Mouse (Mus musculus) liver, postnatal 0 days (tissue): ENCODE data around the gene Itln1. TPM values are rescaled to one million over a fixed set of nuclear protein-coding genes. Genes with fewer than 3 reads are reported as not detected.

ENCODE experiments used
- ATAC-seq: fragments of 200-750 bp; cut with Nextera tagmentation; 2 replicates; pipeline ENCODE4 v1.8.0; 2017; ENCODE audit warnings: mild to moderate bottlenecking, moderate library complexity
- DNase-seq: peaks from one replicate; pipeline ENCODE4 v3.0.0-alpha.2; 2016
- H3K27ac ChIP-seq: fragments of 300-500 bp; sonication (generic); 2 replicates; pipeline ENCODE4 v1.5.1; 2014; ENCODE audit warnings: antibody characterized with exemption, moderate library complexity, mild to moderate bottlenecking, low read depth
- H3K27me3 ChIP-seq: fragments of 300-500 bp; sonication (generic); 2 replicates; pipeline ENCODE4 v1.6.1; 2014; ENCODE audit warnings: low read length, control low read depth, mixed read lengths; ENCODE audit not compliant: insufficient read depth
- H3K36me3 ChIP-seq: fragments of 300-500 bp; sonication (generic); replicated peaks from 2 replicates; pipeline ENCODE4 v1.6.1; 2014; ENCODE audit warnings: mild to moderate bottlenecking, control low read depth, low read length, moderate library complexity, mixed read lengths; ENCODE audit not compliant: insufficient read depth
- H3K4me1 ChIP-seq: fragments of 300-500 bp; sonication (generic); 2 replicates; pipeline ENCODE4 v1.6.1; 2014; ENCODE audit warnings: antibody characterized with exemption, mild to moderate bottlenecking, control low read depth; ENCODE audit not compliant: insufficient read depth
- H3K4me2 ChIP-seq: fragments of 300-500 bp; sonication (generic); 2 replicates; pipeline ENCODE4 v1.6.1; 2014; ENCODE audit warnings: low read depth, mild to moderate bottlenecking, low read length, moderate library complexity, mixed read lengths
- H3K4me3 ChIP-seq: fragments of 300-500 bp; sonication (generic); 2 replicates; pipeline ENCODE4 v1.5.1; 2014; ENCODE audit warnings: low read depth, low read length
- H3K9ac ChIP-seq: fragments of 300-500 bp; sonication (generic); replicated peaks from 2 replicates; pipeline ENCODE4 v1.6.1; 2014; ENCODE audit warnings: mild to moderate bottlenecking, moderate library complexity
- H3K9me3 ChIP-seq: fragments of 300-500 bp; sonication (generic); 2 replicates; pipeline ENCODE4 v1.6.1; 2016; ENCODE audit warnings: mild to moderate bottlenecking, control low read depth, low read length, mixed read lengths
- CTCF ChIP-seq: sonication (generic); IDR thresholded peaks from 2 replicates; pipeline ENCODE4 v1.5.1; 2016; ENCODE audit warnings: antibody characterized with exemption, low read depth
- EP300 ChIP-seq: IDR thresholded peaks from 2 replicates; pipeline ENCODE4 v1.6.1; 2016; ENCODE audit warnings: antibody characterized with exemption, low read depth, mild to moderate bottlenecking
- WGBS: fragments of 180-500 bp; shearing (Covaris S2); extraction: QIAGEN DNeasy Blood & Tissue Kit; methylation state at CpG from one replicate; pipeline ENCODE4 v1.1.7; 2014; ENCODE audit not compliant: insufficient replicate concordance; 5-methylcytosine and 5-hydroxymethylcytosine counted together
- polyA plus RNA-seq: library from polyadenylated mRNA; unstranded; fragments of >200 nt; fragmentation: Nextera tagmentation; extraction: Ambion mirVana; gene quantifications from 2 replicates; pipeline ENCODE4 v1.2.1, GENCODE M21; 2015

The Itln1 gene
- polyA plus RNA-seq, 1 experiment from 2014 or later = not detected

- ATAC-seq = no peak
- WGBS = 60% methylated on average over 6 of the region's 6 CpGs
Observed at GRCm38 (mm10) chr1:171558407-171558806, 23.3 kb upstream of the Itln1 start.

GRCm38 (mm10) chr1:171556366-171556765, 21.3 kb upstream of the Itln1 start:
- Histone ChIP-seq H3K36me3 (no peaks in the 10 kb centered on the region), H3K4me1 (peaks cover 5% of the 10 kb centered on the region), H3K4me3 (no peak overlapping the region), H3K27ac (no peak overlapping the region), H3K27me3 (no peaks in the 10 kb centered on the region), H3K9me3 (no peaks in the 10 kb centered on the region), H3K9ac (no peak overlapping the region), H3K4me2 (no peak overlapping the region)
- DNase-seq (no peak), ATAC-seq (peak; percentile 30; the same call in 1 of the 2 replicates)
- 55% methylated on average over 2 of the region's 2 CpGs for WGBS
- TF ChIP-seq EP300 (no peak), CTCF (no peak)

More at GRCm38 (mm10) chr1:171558407-171558806, 23.3 kb upstream of the Itln1 start:
- H3K4me2 ChIP-seq = no peak overlapping the region
- H3K27ac ChIP-seq = no peak overlapping the region
- no peaks in the 10 kb centered on the region for H3K27me3 ChIP-seq
- no peak overlapping the region for H3K4me3 ChIP-seq
- peaks cover 7% of the 10 kb centered on the region for H3K4me1 ChIP-seq
- TF ChIP-seq CTCF = no peak
- no peak for TF ChIP-seq EP300
- no peaks in the 10 kb centered on the region for H3K9me3 ChIP-seq
- H3K36me3 ChIP-seq = no peaks in the 10 kb centered on the region
- H3K9ac ChIP-seq = no peak overlapping the region
- DNase-seq = no peak

GRCm38 (mm10) chr1:171553359-171554341, 18.6 kb upstream of the Itln1 start:
- H3K27me3 ChIP-seq = no peaks in the 10 kb centered on the region
- H3K4me2 ChIP-seq = no peak overlapping the region
- no peaks in the 10 kb centered on the region for H3K9me3 ChIP-seq
- no peak overlapping the region for H3K9ac ChIP-seq
- ATAC-seq (no peak), DNase-seq (no peak)
- H3K4me3 ChIP-seq = no peak overlapping the region
- 70% methylated on average over 11 of the region's 11 CpGs for WGBS
- H3K36me3 ChIP-seq = no peaks in the 10 kb centered on the region
- H3K4me1 ChIP-seq = peaks cover 2% of the 10 kb centered on the region; the same call in 1 of the 2 replicates
- H3K27ac ChIP-seq = no peak overlapping the region
- no peak for TF ChIP-seq EP300

GRCm38 (mm10) chr1:171552230-171552629, 17.1 kb upstream of the Itln1 start:
- Histone ChIP-seq H3K27me3 (no peaks in the 10 kb centered on the region), H3K4me2 (no peak overlapping the region), H3K27ac (no peak overlapping the region), H3K36me3 (no peaks in the 10 kb centered on the region), H3K4me3 (no peak overlapping the region), H3K9ac (no peak overlapping the region), H3K9me3 (no peaks in the 10 kb centered on the region), H3K4me1 (peaks cover 2% of the 10 kb centered on the region; the same call in 1 of the 2 replicates)
- TF ChIP-seq CTCF = no peak
- TF ChIP-seq EP300 = no peak
- 69% methylated on average over 2 of the region's 2 CpGs for WGBS
- DNase-seq (no peak), ATAC-seq (no peak)

- ATAC-seq = 0 out of 2 replicates have a peak, but pooled peaks have one; percentile 25
- Histone ChIP-seq H3K4me1 (peaks cover 1% of the 10 kb centered on the region; the same call in 1 of the 2 replicates), H3K27me3 (no peaks in the 10 kb centered on the region), H3K9me3 (no peaks in the 10 kb centered on the region), H3K4me2 (no peak overlapping the region), H3K4me3 (no peak overlapping the region), H3K27ac (peak overlapping the region; percentile 12; the same call in 1 of the 2 replicates), H3K9ac (no peak overlapping the region), H3K36me3 (no peaks in the 10 kb centered on the region)
- TF ChIP-seq CTCF (no peak), EP300 (no peak)
- no peak for DNase-seq
- 41% methylated on average over 7 of the region's 7 CpGs for WGBS
Observed at GRCm38 (mm10) chr1:171551326-171551725, 16.2 kb upstream of the Itln1 start.

GRCm38 (mm10) chr1:171540694-171541093, 5.6 kb upstream of the Itln1 start:
- no peaks in the 10 kb centered on the region for H3K4me1 ChIP-seq
- H3K4me2 ChIP-seq = no peak overlapping the region
- H3K36me3 ChIP-seq = no peaks in the 10 kb centered on the region
- peaks cover 4% of the 10 kb centered on the region; the same call in 1 of the 2 replicates for H3K9me3 ChIP-seq
- DNase-seq = no peak
- no peak for ATAC-seq
- 75% methylated on average over 1 of the region's 1 CpGs for WGBS
- no peak overlapping the region for H3K27ac ChIP-seq
- no peaks in the 10 kb centered on the region for H3K27me3 ChIP-seq
- TF ChIP-seq EP300 (no peak), CTCF (no peak)
- H3K4me3 ChIP-seq = no peak overlapping the region
- no peak overlapping the region for H3K9ac ChIP-seq
